Mouse (Mus musculus): ENCODE data around the gene Il16.

DNA sequence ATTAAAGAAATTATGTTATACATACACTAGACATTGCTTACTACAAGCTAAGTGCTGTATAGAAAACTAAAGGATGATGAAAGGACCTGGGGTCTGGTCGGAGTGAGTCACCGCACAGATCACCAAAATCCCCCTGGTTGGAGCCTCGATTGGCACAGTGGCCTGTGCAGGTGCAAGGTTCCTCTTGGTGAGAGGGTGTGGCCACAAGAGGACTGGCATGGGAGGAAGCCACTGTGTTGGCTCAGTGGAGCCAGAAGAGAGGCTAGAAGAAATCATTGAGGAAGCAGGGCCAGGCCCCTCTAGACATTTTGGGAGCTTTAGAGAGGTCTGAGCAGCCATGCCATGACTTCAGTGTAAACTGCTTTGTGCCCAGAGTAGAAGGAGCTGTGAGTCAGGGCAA is 106.4 kb downstream of the Il16 start:
- TF ChIP-seq CTCF (IDR thresholded peaks at IDR 0.05; ENCODE audit: control insufficient read depth, insufficient read depth, insufficient replicate concordance, low read depth, low read length), result no peak
- no peak for TF ChIP-seq POLR2A (IDR thresholded peaks at IDR 0.05; ENCODE audit: control insufficient read depth, low read depth, low read length)

All from testis, adult 2 months (tissue).